Mouse (Mus musculus) small intestine, adult 2 months (tissue): ENCODE results near the gene Bzw2. TPM values are rescaled to one million over a fixed set of nuclear protein-coding genes. Genes with fewer than 3 reads are reported as not detected.
A peak's percentile ranks its signal among the peaks of the same experiment; 100 is the strongest.

Experiments
- H3K27ac ChIP-seq: fragments of 200-500 bp; 2 replicates; pipeline ENCODE4 v1.5.1; 2012; ENCODE audit warnings: low read depth, low read length, control low read depth, inconsistent platforms; ENCODE audit not compliant: insufficient read depth
- H3K27me3 ChIP-seq: fragments of 200-500 bp; 2 replicates; pipeline ENCODE4 v1.6.1; 2012; ENCODE audit warnings: mild to moderate bottlenecking, moderate library complexity, low read length, inconsistent platforms; ENCODE audit not compliant: control insufficient read depth, insufficient read depth
- H3K36me3 ChIP-seq: fragments of 200-500 bp; 2 replicates; pipeline ENCODE4 v1.6.1; 2012; ENCODE audit warnings: mild to moderate bottlenecking, low read length, control low read depth, inconsistent platforms; ENCODE audit not compliant: control insufficient read depth, insufficient read depth
- H3K4me1 ChIP-seq: fragments of 200-500 bp; 2 replicates; pipeline ENCODE4 v1.6.1; 2012; ENCODE audit warnings: low read length, inconsistent platforms, mixed read lengths; ENCODE audit not compliant: control insufficient read depth, insufficient read depth, insufficient read length
- H3K4me3 ChIP-seq: fragments of 200-500 bp; 2 replicates; pipeline ENCODE4 v1.5.1; 2012; ENCODE audit warnings: low read depth, mild to moderate bottlenecking, control low read depth, inconsistent platforms, low read length, moderate library complexity
- CTCF ChIP-seq: fragments of 200-500 bp; IDR thresholded peaks from 2 replicates; pipeline ENCODE4 v1.5.1; 2012; ENCODE audit warnings: low read depth, mild to moderate bottlenecking, control low read depth, inconsistent platforms, low read length, moderate library complexity, mixed read lengths; ENCODE audit not compliant: insufficient replicate concordance, insufficient read length; ENCODE audit errors: extremely low read depth
- POLR2A ChIP-seq: fragments of 200-500 bp; IDR thresholded peaks from 2 replicates; pipeline ENCODE4 v1.6.1; 2012; ENCODE audit warnings: low read depth, mild to moderate bottlenecking, control low read depth, inconsistent platforms, low read length, moderate library complexity
- WGBS: fragments of 180-500 bp; shearing (Covaris S2); methylation state at CpG from one replicate; pipeline ENCODE4 v1.1.7; 2018; 5-methylcytosine and 5-hydroxymethylcytosine counted together
- polyA plus RNA-seq: library from polyadenylated mRNA; depleted of rRNA; stranded (reverse); fragments of >200 nt; gene quantifications from 2 replicates; pipeline ENCODE4 v1.2.3, GENCODE M21; 2012

Bzw2 gene
- polyA plus RNA-seq, 1 experiment = 4.8 TPM

- H3K27ac ChIP-seq = no peak overlapping the region
- H3K4me1 ChIP-seq = peaks cover 6% of the 10 kb centered on the region; the same call in 1 of the 2 replicates
- H3K4me3 ChIP-seq = no peak overlapping the region
- TF ChIP-seq CTCF (no peak), POLR2A (no peak)
- H3K27me3 ChIP-seq = no peaks in the 10 kb centered on the region
- WGBS = 80% methylated on average over 6 of the region's 6 CpGs
- peaks cover 40% of the 10 kb centered on the region for H3K36me3 ChIP-seq
Measured at GRCm38 (mm10) chr12:36182570-36182969, 24.7 kb upstream of the Bzw2 start.

- peaks cover 47% of the 10 kb centered on the region for H3K36me3 ChIP-seq
- H3K4me3 ChIP-seq = no peak overlapping the region
- WGBS = 96% methylated on average over 5 of the region's 5 CpGs
- H3K27ac ChIP-seq = no peak overlapping the region
- no peaks in the 10 kb centered on the region for H3K27me3 ChIP-seq
- TF ChIP-seq POLR2A = no peak
- no peak for TF ChIP-seq CTCF
- no peaks in the 10 kb centered on the region for H3K4me1 ChIP-seq
Measured at GRCm38 (mm10) chr12:36177227-36177626, 19.3 kb upstream of the Bzw2 start.

DNA sequence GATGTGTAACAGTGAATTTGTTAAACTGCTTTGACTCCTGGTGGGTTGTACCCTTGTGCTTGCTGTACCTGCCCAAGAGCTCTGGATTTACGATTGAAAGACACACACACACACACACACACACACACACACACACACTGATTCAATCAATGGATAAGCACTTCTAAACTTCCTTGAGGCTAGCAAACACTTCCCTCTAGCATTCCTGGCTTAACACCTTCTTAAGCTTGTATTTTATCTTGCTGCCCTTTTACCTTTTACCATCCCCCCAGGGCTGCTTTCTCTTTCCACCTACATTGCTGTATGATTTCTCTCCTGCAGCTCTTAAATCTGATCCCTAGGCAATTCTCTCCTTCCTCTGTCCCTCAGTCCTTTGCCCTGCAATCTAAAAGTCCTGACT lies 7.4 kb upstream of the Bzw2 start:
- Histone ChIP-seq H3K36me3 (peaks cover 13% of the 10 kb centered on the region), H3K4me1 (peaks cover 20% of the 10 kb centered on the region; the same call in 1 of the 2 replicates), H3K27ac (peak overlapping the region; percentile 93), H3K27me3 (no peaks in the 10 kb centered on the region), H3K4me3 (no peak overlapping the region)
- WGBS = 16% methylated on average over 1 of the region's 1 CpGs
- no peak for TF ChIP-seq CTCF
- no peak for TF ChIP-seq POLR2A

GRCm38 (mm10) chr12:36164126-36164791 lies 6.4 kb upstream of the Bzw2 start:
- Histone ChIP-seq H3K27ac (peak overlapping the region; percentile 47; the same call in 1 of the 2 replicates), H3K36me3 (peaks cover 6% of the 10 kb centered on the region; the same call in 1 of the 2 replicates), H3K27me3 (no peaks in the 10 kb centered on the region), H3K4me3 (no peak overlapping the region), H3K4me1 (peaks cover 20% of the 10 kb centered on the region; the same call in 1 of the 2 replicates)
- TF ChIP-seq POLR2A = no peak
- TF ChIP-seq CTCF = no peak
- WGBS = 25% methylated on average over 7 of the region's 7 CpGs

GRCm38 (mm10) chr12:36157304-36157637 lies 609 bp downstream of the Bzw2 start:
- under 1% methylated on average over 14 of the region's 14 CpGs for WGBS
- H3K27me3 ChIP-seq = no peaks in the 10 kb centered on the region
- H3K4me1 ChIP-seq = peaks cover 5% of the 10 kb centered on the region; the same call in 1 of the 2 replicates
- H3K4me3 ChIP-seq = peak overlapping the region; percentile 97
- H3K27ac ChIP-seq = peak overlapping the region; percentile 90
- H3K36me3 ChIP-seq = no peaks in the 10 kb centered on the region
- TF ChIP-seq CTCF = no peak
- TF ChIP-seq POLR2A = no peak; the same call in 1 of the 2 replicates

GRCm38 (mm10) chr12:36156637-36157303 lies 1.1 kb downstream of the Bzw2 start, which contains the start of gene Ankmy2:
Gene Ankmy2 (plus strand): TSS chr12:36157114.
- H3K4me1 ChIP-seq = peaks cover 5% of the 10 kb centered on the region; the same call in 1 of the 2 replicates
- no peaks in the 10 kb centered on the region for H3K36me3 ChIP-seq
- no peaks in the 10 kb centered on the region for H3K27me3 ChIP-seq
- TF ChIP-seq CTCF (no peak), POLR2A (peak; percentile 97)
- H3K4me3 ChIP-seq = peak within 1 kb of the TSS; percentile 97
- under 1% methylated on average over 42 of the region's 42 CpGs for WGBS
- H3K27ac ChIP-seq = peak within 1 kb of the TSS; percentile 90

- peak overlapping the region; percentile 97 for H3K4me3 ChIP-seq
- H3K4me1 ChIP-seq = peaks cover 5% of the 10 kb centered on the region; the same call in 1 of the 2 replicates
- peak overlapping the region; percentile 70 for H3K27ac ChIP-seq
- H3K27me3 ChIP-seq = no peaks in the 10 kb centered on the region
- no peaks in the 10 kb centered on the region for H3K36me3 ChIP-seq
- under 1% methylated on average over 33 of the region's 33 CpGs for WGBS
- TF ChIP-seq POLR2A (no peak), CTCF (no peak)
Measured at GRCm38 (mm10) chr12:36156101-36156636, 1.7 kb downstream of the Bzw2 start.
